Mouse (Mus musculus) liver, embryonic 13.5 days (tissue): ENCODE measurements around the gene Rfng. TPM values are rescaled to one million over a fixed set of nuclear protein-coding genes. Genes with fewer than 3 reads are reported as not detected.
"Not testable (repeated sequence)": the region's sequence is repeated elsewhere in the genome, so short reads cannot be mapped to it uniquely, and the experiment has no call there.

Experiments used
- ATAC-seq: fragments of 200-750 bp; cut with Nextera tagmentation; 2 replicates; pipeline ENCODE4 v1.8.0; 2017; ENCODE audit warnings: low read depth, mild to moderate bottlenecking, moderate number of reproducible peaks, moderate library complexity
- DNase-seq: peaks from one replicate; pipeline ENCODE4 v3.0.0; 2022
- H3K27ac ChIP-seq: fragments of 300-500 bp; sonication (generic); 2 replicates; pipeline ENCODE4 v1.5.1; 2015; ENCODE audit warnings: moderate library complexity, mild to moderate bottlenecking, inconsistent platforms
- H3K27me3 ChIP-seq: fragments of 300-500 bp; sonication (generic); 2 replicates; pipeline ENCODE4 v1.6.1; 2015; ENCODE audit warnings: mild to moderate bottlenecking, inconsistent platforms
- H3K36me3 ChIP-seq: fragments of 300-500 bp; sonication (generic); 2 replicates; pipeline ENCODE4 v1.6.1; 2015; ENCODE audit warnings: mild to moderate bottlenecking, inconsistent platforms
- H3K4me1 ChIP-seq: fragments of 300-500 bp; sonication (generic); replicated peaks from 2 replicates; pipeline ENCODE4 v1.6.1; 2015; ENCODE audit warnings: inconsistent platforms
- H3K4me2 ChIP-seq: fragments of 300-500 bp; sonication (generic); 2 replicates; pipeline ENCODE4 v1.6.1; 2015; ENCODE audit warnings: inconsistent platforms, mild to moderate bottlenecking, moderate library complexity
- H3K4me3 ChIP-seq: fragments of 300-500 bp; sonication (generic); replicated peaks from 2 replicates; pipeline ENCODE4 v1.5.1; 2015; ENCODE audit warnings: mild to moderate bottlenecking, inconsistent platforms
- H3K9ac ChIP-seq: fragments of 300-500 bp; sonication (generic); 2 replicates; pipeline ENCODE4 v1.6.1; 2015; ENCODE audit warnings: mild to moderate bottlenecking, inconsistent platforms
- H3K9me3 ChIP-seq: fragments of 300-500 bp; sonication (generic); replicated peaks from 2 replicates; pipeline ENCODE4 v1.6.1; 2016; ENCODE audit warnings: inconsistent platforms
- WGBS: fragments of 180-500 bp; shearing (Covaris S2); methylation state at CpG from one replicate; pipeline ENCODE4 v1.1.7; 2015; ENCODE audit not compliant: insufficient replicate concordance; 5-methylcytosine and 5-hydroxymethylcytosine counted together
- polyA plus RNA-seq: library from polyadenylated mRNA; unstranded; fragments of >200 nt; fragmentation: Nextera tagmentation; extraction: Ambion mirVana; gene quantifications from 2 replicates; pipeline ENCODE4 v1.2.1, GENCODE M21; 2015

Rfng gene
- polyA plus RNA-seq, 1 experiment from 2014 or later: 11.2 TPM

GRCm38 (mm10) chr11:120789355-120789754, 5.3 kb upstream of the Rfng start:
- H3K4me1 ChIP-seq: peaks cover 25% of the 10 kb centered on the region
- no peak overlapping the region for H3K27ac ChIP-seq
- H3K4me2 ChIP-seq: no peak overlapping the region
- DNase-seq (no peak), ATAC-seq (no peak)
- no peak overlapping the region for H3K4me3 ChIP-seq
- no peak overlapping the region for H3K9ac ChIP-seq
- H3K9me3 ChIP-seq: no peaks in the 10 kb centered on the region
- H3K27me3 ChIP-seq: no peaks in the 10 kb centered on the region
- 78% methylated on average over 4 of the region's 4 CpGs for whole genome bisulfite sequencing
- peaks cover 86% of the 10 kb centered on the region for H3K36me3 ChIP-seq

- not testable (repeated sequence) for H3K9me3 ChIP-seq, DNase-seq, H3K27me3 ChIP-seq, H3K27ac ChIP-seq, H3K9ac ChIP-seq, ATAC-seq, H3K4me3 ChIP-seq, H3K4me2 ChIP-seq
- 84% methylated on average over 9 of the region's 10 CpGs for WGBS
- Histone ChIP-seq H3K4me1 (peaks cover 26% of the 10 kb centered on the region), H3K36me3 (peaks cover 77% of the 10 kb centered on the region)
These were observed 4.5 kb upstream of the Rfng start for GRCm38 (mm10) chr11:120788460-120788859.

- ATAC-seq: no peak
- H3K36me3 ChIP-seq: peaks cover 61% of the 10 kb centered on the region
These were observed 1.1 kb upstream of the Rfng start for GRCm38 (mm10) chr11:120785145-120785544.

GRCm38 (mm10) chr11:120783426-120784063, 462 bp downstream of the Rfng start:
- DNase-seq: no peak
- 4% methylated on average over 42 of the region's 42 CpGs for WGBS
- no peaks in the 10 kb centered on the region; the same call in 1 of the 2 replicates for H3K27me3 ChIP-seq
- no peaks in the 10 kb centered on the region for H3K9me3 ChIP-seq
- peak overlapping the region; percentile 92 for H3K4me3 ChIP-seq
- H3K36me3 ChIP-seq: peaks cover 48% of the 10 kb centered on the region
- H3K27ac ChIP-seq: peak overlapping the region; percentile 84
- peaks cover 37% of the 10 kb centered on the region for H3K4me1 ChIP-seq
- peak overlapping the region; percentile 96 for H3K9ac ChIP-seq
- peak overlapping the region; percentile 99 for H3K4me2 ChIP-seq
- no peak for ATAC-seq

More at GRCm38 (mm10) chr11:120785145-120785544, 1.1 kb upstream of the Rfng start:
- Histone ChIP-seq H3K4me2 (peak overlapping the region; percentile 99), H3K9ac (peak overlapping the region; percentile 96), H3K4me1 (peaks cover 37% of the 10 kb centered on the region), H3K27ac (peak overlapping the region; percentile 84), H3K27me3 (no peaks in the 10 kb centered on the region; the same call in 1 of the 2 replicates), H3K4me3 (peak overlapping the region; percentile 92), H3K9me3 (no peaks in the 10 kb centered on the region)
- no peak for DNase-seq
- WGBS: 33% methylated on average over 9 of the region's 9 CpGs

DNA sequence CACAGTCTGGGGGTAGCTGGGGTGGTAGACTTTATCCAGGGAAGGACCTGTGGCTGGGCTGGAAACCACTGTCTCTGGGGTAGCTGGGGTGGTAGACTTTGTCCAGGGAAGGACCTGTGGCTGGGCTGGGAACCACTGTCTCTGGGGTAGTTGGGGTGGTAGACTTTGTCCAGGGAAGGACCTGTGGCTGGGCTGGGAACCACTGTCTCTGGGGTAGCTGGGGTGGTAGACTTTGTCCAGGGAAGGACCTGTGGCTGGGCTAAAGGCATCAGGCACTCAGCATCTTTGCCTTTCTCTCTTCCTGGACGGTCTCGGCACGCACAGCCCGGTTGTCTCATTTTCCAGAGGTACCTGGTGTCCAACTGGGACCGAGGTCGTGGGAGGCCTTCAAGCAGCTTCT, 2.6 kb downstream of the Rfng start:
- Histone ChIP-seq H3K4me1 (peaks cover 35% of the 10 kb centered on the region), H3K36me3 (peaks cover 26% of the 10 kb centered on the region)
- not testable (repeated sequence) for H3K27me3 ChIP-seq, ATAC-seq, H3K4me2 ChIP-seq, H3K9me3 ChIP-seq, H3K9ac ChIP-seq, H3K27ac ChIP-seq, DNase-seq, H3K4me3 ChIP-seq
- WGBS: 89% methylated on average over 6 of the region's 6 CpGs

DNA sequence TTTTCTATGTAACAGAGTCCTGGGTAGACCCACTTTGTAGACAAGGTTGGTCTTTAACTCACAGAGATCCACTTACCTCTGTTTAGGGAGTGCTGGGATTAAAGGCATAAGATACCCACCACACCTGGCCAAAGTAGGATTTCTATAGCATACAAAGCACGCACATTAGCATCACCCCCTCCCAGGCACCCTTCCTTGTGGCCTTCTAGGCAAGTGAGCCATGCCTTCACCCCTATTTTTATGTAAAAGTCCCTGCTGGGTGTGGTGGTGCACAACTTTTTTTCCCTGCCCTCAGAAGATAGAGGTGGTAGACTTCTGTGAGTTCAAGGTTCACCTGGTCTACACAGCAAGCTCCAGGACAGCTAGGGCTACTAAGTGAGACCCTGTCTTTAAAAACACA, 4.1 kb downstream of the Rfng start:
- H3K27me3 ChIP-seq: no peaks in the 10 kb centered on the region; the same call in 1 of the 2 replicates
- no peak overlapping the region for H3K4me2 ChIP-seq
- peaks cover 22% of the 10 kb centered on the region for H3K4me1 ChIP-seq
- ATAC-seq: no peak
- no peak overlapping the region for H3K4me3 ChIP-seq
- no peak overlapping the region for H3K27ac ChIP-seq
- peaks cover 18% of the 10 kb centered on the region for H3K36me3 ChIP-seq
- no peaks in the 10 kb centered on the region for H3K9me3 ChIP-seq
- no peak overlapping the region for H3K9ac ChIP-seq
- DNase-seq: no peak
- 82% methylated on average over 1 of the region's 1 CpGs for WGBS

DNA sequence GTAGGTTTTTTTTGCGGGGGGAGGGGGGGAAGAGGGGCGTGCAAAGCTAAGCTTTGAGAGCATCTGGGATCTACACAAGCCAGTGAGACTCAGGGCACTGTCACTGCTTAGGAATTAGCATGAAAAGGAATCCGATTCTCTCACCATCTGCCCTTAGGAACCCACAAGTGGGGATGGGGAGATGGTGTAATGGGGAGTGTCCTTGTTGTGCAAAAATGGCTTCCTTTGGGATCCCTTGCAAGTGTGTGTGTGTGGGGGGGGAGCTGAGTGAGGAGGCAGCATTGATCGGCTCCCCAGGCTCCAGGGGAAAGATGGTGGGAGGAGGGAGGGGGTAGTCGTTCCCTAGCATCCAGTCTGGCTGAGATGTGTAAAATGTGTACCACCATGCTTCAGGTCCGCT, 6.9 kb downstream of the Rfng start:
- ATAC-seq: no peak
- no peak overlapping the region for H3K27ac ChIP-seq
- H3K4me1 ChIP-seq: peaks cover 4% of the 10 kb centered on the region
- H3K36me3 ChIP-seq: peaks cover 14% of the 10 kb centered on the region
- H3K4me2 ChIP-seq: no peak overlapping the region
- no peak overlapping the region for H3K4me3 ChIP-seq
- no peaks in the 10 kb centered on the region for H3K9me3 ChIP-seq
- no peak for DNase-seq
- 0 out of 2 replicates have a peak, but pooled peaks cover 4% of the 10 kb centered on the region for H3K27me3 ChIP-seq
- peak overlapping the region; percentile 29; the same call in 1 of the 2 replicates for H3K9ac ChIP-seq
- WGBS: 36% methylated on average over 6 of the region's 6 CpGs

DNA sequence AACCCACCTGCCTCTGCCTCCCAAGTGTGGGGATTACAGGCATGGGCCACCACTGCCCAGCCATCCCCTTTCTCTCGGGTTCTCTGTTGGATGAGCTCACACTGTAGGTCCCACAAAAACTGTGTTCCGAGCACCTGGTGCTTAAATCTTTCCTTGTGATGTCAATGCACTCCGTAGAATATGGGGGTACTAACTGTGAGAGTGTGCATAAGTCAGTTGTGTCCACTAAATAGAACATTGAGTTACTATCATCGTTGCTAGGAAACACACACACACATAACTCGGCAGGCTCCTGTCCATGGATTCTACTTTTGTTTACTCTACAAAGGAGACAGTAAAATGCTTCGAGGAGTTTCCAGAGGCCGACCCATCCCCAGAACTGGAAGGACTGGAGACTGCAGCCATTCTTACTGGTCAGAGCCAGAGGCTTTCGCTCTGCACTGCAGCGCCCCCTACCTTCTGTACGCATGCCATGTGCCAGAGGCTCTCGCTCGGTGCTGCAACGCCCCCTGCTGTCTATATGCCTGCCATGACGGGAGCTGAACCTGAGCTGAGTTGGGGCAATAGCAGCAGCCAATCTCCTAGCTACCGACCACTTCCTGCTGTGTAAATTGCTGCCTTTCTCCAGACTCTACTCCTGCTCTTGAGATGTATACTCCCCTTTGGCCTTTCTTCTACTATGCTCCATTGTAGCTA, 8.1 kb downstream of the Rfng start:
- H3K36me3 ChIP-seq: peaks cover 8% of the 10 kb centered on the region; the same call in 1 of the 2 replicates
- H3K4me1 ChIP-seq: peaks cover 4% of the 10 kb centered on the region
- H3K27me3 ChIP-seq: 0 out of 2 replicates have a peak, but pooled peaks cover 4% of the 10 kb centered on the region
- no peak overlapping the region for H3K27ac ChIP-seq
- H3K9me3 ChIP-seq: no peaks in the 10 kb centered on the region
- H3K9ac ChIP-seq: no peak overlapping the region
- no peak overlapping the region for H3K4me2 ChIP-seq
- ATAC-seq (peak; percentile 85), DNase-seq (peak; percentile 85)
- WGBS: 23% methylated on average over 15 of the region's 15 CpGs
- H3K4me3 ChIP-seq: no peak overlapping the region

DNA sequence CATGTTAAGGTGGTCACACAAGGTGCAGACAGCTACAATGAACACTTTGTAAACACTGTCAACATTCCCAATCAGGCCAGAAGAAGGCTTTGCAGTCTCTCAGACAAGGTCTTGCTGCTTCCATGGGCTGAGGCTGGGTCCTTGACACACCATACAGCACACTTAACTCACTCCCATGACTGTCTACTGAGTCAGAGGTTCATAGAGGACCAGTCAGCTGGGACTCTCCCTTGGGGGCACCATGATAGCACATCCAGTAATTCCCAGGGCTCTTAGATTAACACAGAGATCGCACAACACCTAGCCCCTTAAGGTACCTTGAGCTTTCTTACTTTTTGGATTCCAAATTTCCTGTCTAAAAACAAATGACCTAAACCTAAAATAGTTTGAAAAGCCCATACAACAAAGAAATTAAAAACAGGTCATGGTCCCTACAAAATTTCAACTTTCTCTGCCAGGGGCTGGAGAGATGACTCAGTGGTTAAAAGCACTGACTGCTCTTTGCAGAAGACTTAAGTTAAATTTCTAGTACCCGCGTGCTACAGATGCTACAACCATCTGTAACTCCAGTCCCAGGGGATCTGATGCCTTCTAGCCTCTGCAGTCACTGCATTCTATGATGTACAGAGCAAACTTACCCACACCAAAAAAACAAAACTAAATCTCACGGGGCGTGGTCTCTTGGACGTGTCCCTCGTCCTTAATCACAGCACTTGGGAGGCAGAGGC, 10.4 kb downstream of the Rfng start:
- DNase-seq (no peak), ATAC-seq (no peak)
- no peaks in the 10 kb centered on the region for H3K36me3 ChIP-seq
- no peak overlapping the region for H3K9ac ChIP-seq
- H3K4me1 ChIP-seq: peaks cover 4% of the 10 kb centered on the region
- WGBS: 73% methylated on average over 7 of the region's 7 CpGs
- H3K4me2 ChIP-seq: no peak overlapping the region
- H3K9me3 ChIP-seq: no peaks in the 10 kb centered on the region
- H3K4me3 ChIP-seq: no peak overlapping the region
- H3K27me3 ChIP-seq: 0 out of 2 replicates have a peak, but pooled peaks cover 4% of the 10 kb centered on the region
- H3K27ac ChIP-seq: no peak overlapping the region

GRCm38 (mm10) chr11:120772749-120773148, 11.3 kb downstream of the Rfng start:
- 0 out of 2 replicates have a peak, but pooled peaks cover 4% of the 10 kb centered on the region for H3K27me3 ChIP-seq
- ATAC-seq: no peak
- H3K9me3 ChIP-seq: no peaks in the 10 kb centered on the region
- DNase-seq: no peak
- no peak overlapping the region for H3K27ac ChIP-seq
- H3K4me1 ChIP-seq: peaks cover 7% of the 10 kb centered on the region
- H3K4me2 ChIP-seq: no peak overlapping the region
- H3K4me3 ChIP-seq: no peak overlapping the region
- no peak overlapping the region for H3K9ac ChIP-seq
- no peaks in the 10 kb centered on the region for H3K36me3 ChIP-seq
- 68% methylated on average over 3 of the region's 3 CpGs for WGBS

GRCm38 (mm10) chr11:120768206-120768605, 15.8 kb downstream of the Rfng start:
- ATAC-seq: no peak
- Histone ChIP-seq H3K27me3 (peaks cover 11% of the 10 kb centered on the region), H3K9ac (no peak overlapping the region), H3K36me3 (no peaks in the 10 kb centered on the region), H3K4me2 (no peak overlapping the region), H3K4me3 (no peak overlapping the region), H3K27ac (no peak overlapping the region), H3K9me3 (no peaks in the 10 kb centered on the region), H3K4me1 (peaks cover 3% of the 10 kb centered on the region; the same call in 1 of the 2 replicates)
- WGBS: 60% methylated on average over 1 of the region's 1 CpGs
- no peak for DNase-seq
